Mouse (Mus musculus): ENCODE measurements around the gene Rnf224. TPM values are rescaled to one million over a fixed set of nuclear protein-coding genes. Genes with fewer than 3 reads are reported as not detected.

Gene Rnf224
- polyA plus RNA-seq, 2 experiments: 0.05 TPM; not detected in 1

- H3K4me2 ChIP-seq (replicated peaks; ENCODE audit: low read depth, low read length, severe bottlenecking): no peak overlapping the region
- H3K27me3 ChIP-seq (ENCODE audit: control insufficient read depth, insufficient read depth, low read length): peaks cover 14% of the 10 kb centered on the region
- H3K36me3 ChIP-seq (ENCODE audit: control insufficient read depth, insufficient read depth, low read length): no peaks in the 10 kb centered on the region
- peaks cover 12% of the 10 kb centered on the region; the same call in 1 of the 2 replicates for H3K4me1 ChIP-seq (ENCODE audit: control insufficient read depth, insufficient read depth, low read length)
- H3K9ac ChIP-seq (ENCODE audit: low read depth, low read length, severe bottlenecking): no peak overlapping the region
- TF ChIP-seq POLR2A (IDR thresholded peaks at IDR 0.05; ENCODE audit: borderline replicate concordance, extremely low read depth, insufficient read depth, insufficient read length): no peak
- DNase-seq (ENCODE audit: low spot score): no peak
- H3K9me3 ChIP-seq (ENCODE audit: control insufficient read depth, low read length): no peaks in the 10 kb centered on the region
- H3K4me3 ChIP-seq (replicated peaks; ENCODE audit: low read length): no peak overlapping the region
- ATAC-seq (ENCODE audit: low FRiP score, low read depth): no peak
- no peak overlapping the region for H3K27ac ChIP-seq (replicated peaks; ENCODE audit: low read depth, low read length)
Measured at GRCm38 (mm10) chr2:25238106-25238505, 1.5 kb upstream of the Rnf224 start.

GRCm38 (mm10) chr2:25237522-25237921, 935 bp upstream of the Rnf224 start:
- Histone ChIP-seq H3K27me3 (ENCODE audit: control insufficient read depth, insufficient read depth, low read length) (peaks cover 8% of the 10 kb centered on the region), H3K9me3 (ENCODE audit: control insufficient read depth, low read length) (no peaks in the 10 kb centered on the region), H3K36me3 (ENCODE audit: control insufficient read depth, insufficient read depth, low read length) (no peaks in the 10 kb centered on the region), H3K27ac (replicated peaks; ENCODE audit: low read depth, low read length) (no peak overlapping the region), H3K4me2 (replicated peaks; ENCODE audit: low read depth, low read length, severe bottlenecking) (no peak overlapping the region), H3K9ac (ENCODE audit: low read depth, low read length, severe bottlenecking) (no peak overlapping the region), H3K4me1 (ENCODE audit: control insufficient read depth, insufficient read depth, low read length) (peaks cover 12% of the 10 kb centered on the region; the same call in 1 of the 2 replicates), H3K4me3 (replicated peaks; ENCODE audit: low read length) (no peak overlapping the region)
- DNase-seq (ENCODE audit: low spot score): no peak
- WGBS: 53% methylated on average over 4 of the region's 4 CpGs
- ATAC-seq (ENCODE audit: low FRiP score, low read depth): no peak
- no peak for TF ChIP-seq POLR2A (IDR thresholded peaks at IDR 0.05; ENCODE audit: borderline replicate concordance, extremely low read depth, insufficient read depth, insufficient read length)

- no peaks in the 10 kb centered on the region for H3K9me3 ChIP-seq (ENCODE audit: control insufficient read depth, low read length)
- WGBS: 61% methylated on average over 5 of the region's 5 CpGs
- DNase-seq (ENCODE audit: low spot score): no peak
Measured at GRCm38 (mm10) chr2:25234551-25235220, 1.9 kb downstream of the Rnf224 start.

GRCm38 (mm10) chr2:25234050-25234449, 2.5 kb downstream of the Rnf224 start, which contains the start of gene Slc34a3:
TSS of gene Slc34a3 (minus strand) at chr2:25234364.
- ATAC-seq (ENCODE audit: low FRiP score, low read depth) (no peak), DNase-seq (ENCODE audit: low spot score) (no peak)
- H3K27me3 ChIP-seq (ENCODE audit: control insufficient read depth, insufficient read depth, low read length): no peaks in the 10 kb centered on the region
- H3K9ac ChIP-seq (ENCODE audit: low read depth, low read length, severe bottlenecking): no peak within 1 kb of the TSS
- H3K4me3 ChIP-seq (replicated peaks; ENCODE audit: low read length): no peak within 1 kb of the TSS
- no peak within 1 kb of the TSS for H3K4me2 ChIP-seq (replicated peaks; ENCODE audit: low read depth, low read length, severe bottlenecking)
- no peak within 1 kb of the TSS for H3K27ac ChIP-seq (replicated peaks; ENCODE audit: low read depth, low read length)
- H3K36me3 ChIP-seq (ENCODE audit: control insufficient read depth, insufficient read depth, low read length): no peaks in the 10 kb centered on the region
- no peaks in the 10 kb centered on the region for H3K9me3 ChIP-seq (ENCODE audit: control insufficient read depth, low read length)
- WGBS: 95% methylated on average over 3 of the region's 3 CpGs
- TF ChIP-seq POLR2A (IDR thresholded peaks at IDR 0.05; ENCODE audit: borderline replicate concordance, extremely low read depth, insufficient read depth, insufficient read length): no peak
- no peaks in the 10 kb centered on the region for H3K4me1 ChIP-seq (ENCODE audit: control insufficient read depth, insufficient read depth, low read length)

More at GRCm38 (mm10) chr2:25234551-25235220, 1.9 kb downstream of the Rnf224 start:
- H3K27me3 ChIP-seq (ENCODE audit: control insufficient read depth, insufficient read depth, low read length): no peaks in the 10 kb centered on the region
- no peak overlapping the region for H3K4me2 ChIP-seq (replicated peaks; ENCODE audit: low read depth, low read length, severe bottlenecking)
- no peaks in the 10 kb centered on the region for H3K36me3 ChIP-seq (ENCODE audit: control insufficient read depth, insufficient read depth, low read length)
- H3K4me1 ChIP-seq (ENCODE audit: control insufficient read depth, insufficient read depth, low read length): no peaks in the 10 kb centered on the region
- ATAC-seq (ENCODE audit: low FRiP score, low read depth): no peak
- no peak for TF ChIP-seq POLR2A (IDR thresholded peaks at IDR 0.05; ENCODE audit: borderline replicate concordance, extremely low read depth, insufficient read depth, insufficient read length)
- no peak overlapping the region for H3K27ac ChIP-seq (replicated peaks; ENCODE audit: low read depth, low read length)
- no peak overlapping the region for H3K9ac ChIP-seq (ENCODE audit: low read depth, low read length, severe bottlenecking)
- H3K4me3 ChIP-seq (replicated peaks; ENCODE audit: low read length): no peak overlapping the region

GRCm38 (mm10) chr2:25233421-25233820, 3.2 kb downstream of the Rnf224 start:
- no peak for TF ChIP-seq POLR2A (IDR thresholded peaks at IDR 0.05; ENCODE audit: borderline replicate concordance, extremely low read depth, insufficient read depth, insufficient read length)
- Histone ChIP-seq H3K4me1 (ENCODE audit: control insufficient read depth, insufficient read depth, low read length) (peaks cover 3% of the 10 kb centered on the region; the same call in 1 of the 2 replicates), H3K27ac (replicated peaks; ENCODE audit: low read depth, low read length) (no peak overlapping the region), H3K4me3 (replicated peaks; ENCODE audit: low read length) (no peak overlapping the region), H3K4me2 (replicated peaks; ENCODE audit: low read depth, low read length, severe bottlenecking) (no peak overlapping the region), H3K9ac (ENCODE audit: low read depth, low read length, severe bottlenecking) (no peak overlapping the region), H3K36me3 (ENCODE audit: control insufficient read depth, insufficient read depth, low read length) (no peaks in the 10 kb centered on the region), H3K27me3 (ENCODE audit: control insufficient read depth, insufficient read depth, low read length) (no peaks in the 10 kb centered on the region), H3K9me3 (ENCODE audit: control insufficient read depth, low read length) (no peaks in the 10 kb centered on the region)
- WGBS: 73% methylated on average over 4 of the region's 4 CpGs
- ATAC-seq (ENCODE audit: low FRiP score, low read depth): no peak
- DNase-seq (ENCODE audit: low spot score): no peak
